Mouse (Mus musculus): Measurements from ENCODE around the gene Prkce. TPM values are rescaled to one million over a fixed set of nuclear protein-coding genes. Genes with fewer than 3 reads are reported as not detected.

The Prkce gene
- polyA plus RNA-seq, 1 experiment from 2014 or later = 5.0 TPM

GRCm38 (mm10) chr17:86170164-86170958, 2.8 kb downstream of the Prkce start:
- no peaks in the 10 kb centered on the region for H3K36me3 ChIP-seq (ENCODE audit: control insufficient read depth, insufficient read depth, low read length)
- H3K27me3 ChIP-seq (replicated peaks; ENCODE audit: control insufficient read depth, insufficient read depth, low read length) = no peaks in the 10 kb centered on the region
- peaks cover 21% of the 10 kb centered on the region for H3K4me1 ChIP-seq (ENCODE audit: control insufficient read depth, insufficient read depth, low read length)
- ATAC-seq = no peak
- 60% methylated on average over 9 of the region's 9 CpGs for WGBS
- no peak overlapping the region for H3K9ac ChIP-seq (ENCODE audit: low read depth, low read length)
- no peak overlapping the region for H3K27ac ChIP-seq (ENCODE audit: low read length)
- H3K4me2 ChIP-seq (ENCODE audit: low read depth, low read length) = peak overlapping the region; percentile 96
- H3K9me3 ChIP-seq (ENCODE audit: control insufficient read depth, low read length) = no peaks in the 10 kb centered on the region
- H3K4me3 ChIP-seq (ENCODE audit: low read length) = no peak overlapping the region; the same call in 1 of the 2 replicates

GRCm38 (mm10) chr17:86175516-86175915, 7.9 kb downstream of the Prkce start:
- no peaks in the 10 kb centered on the region for H3K27me3 ChIP-seq (replicated peaks; ENCODE audit: control insufficient read depth, insufficient read depth, low read length)
- H3K4me3 ChIP-seq (ENCODE audit: low read length) = no peak overlapping the region
- H3K4me2 ChIP-seq (ENCODE audit: low read depth, low read length) = no peak overlapping the region
- no peak for ATAC-seq
- H3K27ac ChIP-seq (ENCODE audit: low read length) = no peak overlapping the region
- 50% methylated on average over 9 of the region's 9 CpGs for WGBS
- H3K9ac ChIP-seq (ENCODE audit: low read depth, low read length) = no peak overlapping the region
- no peaks in the 10 kb centered on the region for H3K9me3 ChIP-seq (ENCODE audit: control insufficient read depth, low read length)
- peaks cover 9% of the 10 kb centered on the region for H3K4me1 ChIP-seq (ENCODE audit: control insufficient read depth, insufficient read depth, low read length)
- H3K36me3 ChIP-seq (ENCODE audit: control insufficient read depth, insufficient read depth, low read length) = no peaks in the 10 kb centered on the region

GRCm38 (mm10) chr17:86176722-86177121, 9.1 kb downstream of the Prkce start:
- WGBS = 80% methylated on average over 7 of the region's 7 CpGs
- ATAC-seq = no peak
- H3K27ac ChIP-seq (ENCODE audit: low read length) = no peak overlapping the region
- no peak overlapping the region for H3K9ac ChIP-seq (ENCODE audit: low read depth, low read length)
- no peaks in the 10 kb centered on the region for H3K36me3 ChIP-seq (ENCODE audit: control insufficient read depth, insufficient read depth, low read length)
- H3K9me3 ChIP-seq (ENCODE audit: control insufficient read depth, low read length) = no peaks in the 10 kb centered on the region
- H3K4me2 ChIP-seq (ENCODE audit: low read depth, low read length) = no peak overlapping the region
- no peak overlapping the region for H3K4me3 ChIP-seq (ENCODE audit: low read length)
- H3K4me1 ChIP-seq (ENCODE audit: control insufficient read depth, insufficient read depth, low read length) = 0 out of 2 replicates have a peak, but pooled peaks cover 2% of the 10 kb centered on the region
- H3K27me3 ChIP-seq (replicated peaks; ENCODE audit: control insufficient read depth, insufficient read depth, low read length) = no peaks in the 10 kb centered on the region

GRCm38 (mm10) chr17:86183788-86184187, 16.2 kb downstream of the Prkce start:
- no peaks in the 10 kb centered on the region for H3K9me3 ChIP-seq (ENCODE audit: control insufficient read depth, low read length)
- no peak for ATAC-seq
- H3K9ac ChIP-seq (ENCODE audit: low read depth, low read length) = no peak overlapping the region
- H3K27ac ChIP-seq (ENCODE audit: low read length) = no peak overlapping the region
- H3K4me1 ChIP-seq (ENCODE audit: control insufficient read depth, insufficient read depth, low read length) = peaks cover 15% of the 10 kb centered on the region
- no peaks in the 10 kb centered on the region for H3K36me3 ChIP-seq (ENCODE audit: control insufficient read depth, insufficient read depth, low read length)
- 51% methylated on average over 2 of the region's 2 CpGs for WGBS
- H3K4me3 ChIP-seq (ENCODE audit: low read length) = no peak overlapping the region
- H3K27me3 ChIP-seq (replicated peaks; ENCODE audit: control insufficient read depth, insufficient read depth, low read length) = no peaks in the 10 kb centered on the region
- H3K4me2 ChIP-seq (ENCODE audit: low read depth, low read length) = no peak overlapping the region

- Histone ChIP-seq H3K36me3 (ENCODE audit: control insufficient read depth, insufficient read depth, low read length) (no peaks in the 10 kb centered on the region), H3K27ac (ENCODE audit: low read length) (no peak overlapping the region), H3K9ac (ENCODE audit: low read depth, low read length) (no peak overlapping the region), H3K4me3 (ENCODE audit: low read length) (no peak overlapping the region), H3K27me3 (replicated peaks; ENCODE audit: control insufficient read depth, insufficient read depth, low read length) (no peaks in the 10 kb centered on the region), H3K4me1 (ENCODE audit: control insufficient read depth, insufficient read depth, low read length) (peaks cover 15% of the 10 kb centered on the region), H3K4me2 (ENCODE audit: low read depth, low read length) (0 out of 2 replicates have a peak overlapping the region, but pooled peaks have one; percentile 25), H3K9me3 (ENCODE audit: control insufficient read depth, low read length) (no peaks in the 10 kb centered on the region)
- WGBS = 51% methylated on average over 9 of the region's 9 CpGs
- ATAC-seq = peak; percentile 46; the same call in 1 of the 2 replicates
Measured at GRCm38 (mm10) chr17:86184552-86185209, 17.1 kb downstream of the Prkce start.

- Histone ChIP-seq H3K4me1 (ENCODE audit: control insufficient read depth, insufficient read depth, low read length) (peaks cover 15% of the 10 kb centered on the region), H3K9me3 (ENCODE audit: control insufficient read depth, low read length) (no peaks in the 10 kb centered on the region), H3K27ac (ENCODE audit: low read length) (no peak overlapping the region), H3K4me3 (ENCODE audit: low read length) (no peak overlapping the region), H3K4me2 (ENCODE audit: low read depth, low read length) (peak overlapping the region; percentile 25), H3K36me3 (ENCODE audit: control insufficient read depth, insufficient read depth, low read length) (no peaks in the 10 kb centered on the region), H3K9ac (ENCODE audit: low read depth, low read length) (peak overlapping the region; percentile 10; the same call in 1 of the 2 replicates), H3K27me3 (replicated peaks; ENCODE audit: control insufficient read depth, insufficient read depth, low read length) (no peaks in the 10 kb centered on the region)
- 15% methylated on average over 7 of the region's 7 CpGs for WGBS
- ATAC-seq = peak; percentile 91
Measured at GRCm38 (mm10) chr17:86185584-86185983, 18.0 kb downstream of the Prkce start.

- no peak overlapping the region for H3K27ac ChIP-seq (ENCODE audit: low read length)
- H3K4me1 ChIP-seq (ENCODE audit: control insufficient read depth, insufficient read depth, low read length) = peaks cover 20% of the 10 kb centered on the region
- no peak overlapping the region for H3K4me2 ChIP-seq (ENCODE audit: low read depth, low read length)
- WGBS = 90% methylated on average over 1 of the region's 1 CpGs
- no peak overlapping the region for H3K4me3 ChIP-seq (ENCODE audit: low read length)
- ATAC-seq = no peak
- H3K27me3 ChIP-seq (replicated peaks; ENCODE audit: control insufficient read depth, insufficient read depth, low read length) = no peaks in the 10 kb centered on the region
- no peaks in the 10 kb centered on the region for H3K36me3 ChIP-seq (ENCODE audit: control insufficient read depth, insufficient read depth, low read length)
- H3K9ac ChIP-seq (ENCODE audit: low read depth, low read length) = no peak overlapping the region
- no peaks in the 10 kb centered on the region for H3K9me3 ChIP-seq (ENCODE audit: control insufficient read depth, low read length)
Measured at GRCm38 (mm10) chr17:86187777-86188176, 20.2 kb downstream of the Prkce start.

GRCm38 (mm10) chr17:86193979-86194378, 26.4 kb downstream of the Prkce start:
- 72% methylated on average over 6 of the region's 6 CpGs for WGBS
- peak; percentile 61 for ATAC-seq
- peaks cover 27% of the 10 kb centered on the region for H3K4me1 ChIP-seq (ENCODE audit: control insufficient read depth, insufficient read depth, low read length)
- H3K9ac ChIP-seq (ENCODE audit: low read depth, low read length) = no peak overlapping the region
- no peak overlapping the region for H3K27ac ChIP-seq (ENCODE audit: low read length)
- no peaks in the 10 kb centered on the region for H3K27me3 ChIP-seq (replicated peaks; ENCODE audit: control insufficient read depth, insufficient read depth, low read length)
- H3K9me3 ChIP-seq (ENCODE audit: control insufficient read depth, low read length) = no peaks in the 10 kb centered on the region
- no peak overlapping the region for H3K4me2 ChIP-seq (ENCODE audit: low read depth, low read length)
- H3K4me3 ChIP-seq (ENCODE audit: low read length) = no peak overlapping the region
- H3K36me3 ChIP-seq (ENCODE audit: control insufficient read depth, insufficient read depth, low read length) = no peaks in the 10 kb centered on the region

- 72% methylated on average over 8 of the region's 8 CpGs for WGBS
Measured at GRCm38 (mm10) chr17:86194921-86195320, 27.3 kb downstream of the Prkce start.

More at GRCm38 (mm10) chr17:86194921-86195320, 27.3 kb downstream of the Prkce start:
- Histone ChIP-seq H3K9me3 (ENCODE audit: control insufficient read depth, low read length) (no peaks in the 10 kb centered on the region), H3K4me2 (ENCODE audit: low read depth, low read length) (no peak overlapping the region), H3K4me1 (ENCODE audit: control insufficient read depth, insufficient read depth, low read length) (peaks cover 31% of the 10 kb centered on the region), H3K36me3 (ENCODE audit: control insufficient read depth, insufficient read depth, low read length) (no peaks in the 10 kb centered on the region), H3K4me3 (ENCODE audit: low read length) (no peak overlapping the region), H3K9ac (ENCODE audit: low read depth, low read length) (no peak overlapping the region), H3K27ac (ENCODE audit: low read length) (no peak overlapping the region), H3K27me3 (replicated peaks; ENCODE audit: control insufficient read depth, insufficient read depth, low read length) (no peaks in the 10 kb centered on the region)
- no peak for ATAC-seq
